Mouse (Mus musculus): ENCODE data around the gene Polr2e.
A peak's percentile ranks its signal among the peaks of the same experiment; 100 is the strongest.
"Not testable (repeated sequence)": the region's sequence is repeated elsewhere in the genome, so short reads cannot be mapped to it uniquely, and the experiment has no call there.

The Polr2e gene

GRCm38 (mm10) chr10:80056976-80057682 lies 17.5 kb upstream of the Polr2e start:
- no peak for DNase-seq

GRCm38 (mm10) chr10:80056506-80056905 lies 16.9 kb upstream of the Polr2e start:
- peak; percentile 78 for DNase-seq

- peak; percentile 64 for DNase-seq
Measured at GRCm38 (mm10) chr10:80055891-80056290, 16.3 kb upstream of the Polr2e start.

GRCm38 (mm10) chr10:80055364-80055763 lies 15.8 kb upstream of the Polr2e start:
- DNase-seq, result no peak

- DNase-seq, result not testable (repeated sequence)
Measured at GRCm38 (mm10) chr10:80054911-80055310, 15.3 kb upstream of the Polr2e start.

- peak; percentile 73 for DNase-seq
Measured at GRCm38 (mm10) chr10:80053831-80054815, 14.5 kb upstream of the Polr2e start.

- peak; percentile 100 for DNase-seq
Measured at GRCm38 (mm10) chr10:80053259-80053780, 13.7 kb upstream of the Polr2e start.

- DNase-seq, result no peak
Measured at GRCm38 (mm10) chr10:80052374-80052764, 12.8 kb upstream of the Polr2e start.

GRCm38 (mm10) chr10:80051618-80052373 lies 12.2 kb upstream of the Polr2e start:
- DNase-seq, result peak; percentile 94

- peak; percentile 68 for DNase-seq
Measured at GRCm38 (mm10) chr10:80050885-80051617, 11.5 kb upstream of the Polr2e start.

- DNase-seq, result no peak
Measured at GRCm38 (mm10) chr10:80050244-80050643, 10.6 kb upstream of the Polr2e start.

- no peak for DNase-seq
Measured at GRCm38 (mm10) chr10:80048834-80049233, 9.2 kb upstream of the Polr2e start.

- no peak for DNase-seq
Measured at GRCm38 (mm10) chr10:80048396-80048795, 8.8 kb upstream of the Polr2e start.

- no peak for DNase-seq
Measured at GRCm38 (mm10) chr10:80047041-80047565, 7.5 kb upstream of the Polr2e start, which contains the start of gene Gpx4. Gene Gpx4 (plus strand): TSS chr10:80047166.

- no peak for DNase-seq
Measured at GRCm38 (mm10) chr10:80045766-80046165, 6.2 kb upstream of the Polr2e start.

GRCm38 (mm10) chr10:80045364-80045763 lies 5.8 kb upstream of the Polr2e start:
- DNase-seq, result not testable (repeated sequence)

GRCm38 (mm10) chr10:80044087-80044486 lies 4.5 kb upstream of the Polr2e start:
- DNase-seq, result no peak

GRCm38 (mm10) chr10:80041409-80042060 lies 1.9 kb upstream of the Polr2e start:
- DNase-seq, result not testable (repeated sequence)

GRCm38 (mm10) chr10:80036832-80037231 lies 2.8 kb downstream of the Polr2e start:
- no peak for DNase-seq

GRCm38 (mm10) chr10:80035686-80036085 lies 3.9 kb downstream of the Polr2e start:
- no peak for DNase-seq

- no peak for DNase-seq
Measured at GRCm38 (mm10) chr10:80035148-80035547, 4.4 kb downstream of the Polr2e start.
